Mouse (Mus musculus): ENCODE measurements around the gene P4hb.

DNA sequence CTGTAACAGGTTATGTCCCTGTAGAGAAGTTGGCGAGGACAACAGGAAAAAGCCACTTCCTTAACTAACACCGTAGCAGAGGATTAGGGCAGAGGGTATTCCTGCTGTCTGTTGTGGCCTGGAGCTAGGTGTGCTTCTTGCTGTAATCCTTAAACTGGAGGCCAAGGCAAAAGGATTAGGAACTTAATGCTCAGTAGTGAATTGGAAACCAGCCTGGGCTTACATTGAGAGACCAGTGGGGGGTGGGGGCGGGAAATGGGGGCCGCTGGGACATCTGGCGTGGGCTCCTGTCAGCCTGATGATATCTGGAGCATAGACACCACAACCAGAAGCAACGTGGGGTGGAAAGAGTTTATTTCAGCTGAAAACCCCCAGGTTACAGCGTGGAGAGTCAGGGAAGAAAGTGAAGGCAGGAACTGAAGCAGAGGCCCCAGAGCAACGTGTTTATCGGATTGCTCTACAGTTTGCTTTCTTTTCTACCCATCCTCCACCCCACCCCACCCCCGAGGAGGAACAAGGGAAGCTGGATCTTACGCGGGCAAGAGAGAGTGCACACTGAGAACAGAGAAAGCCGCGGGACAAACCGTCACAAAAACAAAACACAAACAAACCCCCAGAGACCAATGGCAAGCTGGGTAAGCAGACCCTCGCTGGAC lies 62.5 kb downstream of the P4hb start:
- TF ChIP-seq CTCF (IDR thresholded peaks at IDR 0.05; ENCODE audit: low read depth, low read length) = no peak
- no peak for TF ChIP-seq POLR2A (IDR thresholded peaks at IDR 0.05; ENCODE audit: insufficient read depth, low read length)
- no peak for TF ChIP-seq EP300 (IDR thresholded peaks at IDR 0.05; ENCODE audit: insufficient read depth, low read depth, low read length)
